Mouse (Mus musculus) liver (tissue): Measurements from ENCODE around the gene Hmx2.
A peak's percentile ranks its signal among the peaks of the same experiment; 100 is the strongest.

ENCODE experiments used
- DNase-seq: peaks from one replicate; pipeline ENCODE4 v3.0.0-alpha.2; 2020; ENCODE audit warnings: mixed read lengths

Hmx2 gene

GRCm38 (mm10) chr7:131548473-131548872 is at the start of gene Hmx2:
TSS of gene Hmx2 (plus strand) at chr7:131548773.
- DNase-seq: no peak

GRCm38 (mm10) chr7:131503739-131504138 is 44.8 kb upstream of the Hmx2 start:
- no peak for DNase-seq

- peak; percentile 80 for DNase-seq
Measured at GRCm38 (mm10) chr7:131539979-131540378, 8.6 kb upstream of the Hmx2 start.

GRCm38 (mm10) chr7:131541184-131542114 is 7.1 kb upstream of the Hmx2 start:
- no peak for DNase-seq

GRCm38 (mm10) chr7:131542115-131542871 is 6.3 kb upstream of the Hmx2 start, which contains the start of gene Hmx3:
TSS of gene Hmx3 (plus strand) at chr7:131542867.
- no peak for DNase-seq

GRCm38 (mm10) chr7:131542872-131543622 is 5.5 kb upstream of the Hmx2 start:
- no peak for DNase-seq

GRCm38 (mm10) chr7:131543623-131544481 is 4.7 kb upstream of the Hmx2 start:
- DNase-seq: no peak

- DNase-seq: no peak
Measured at GRCm38 (mm10) chr7:131544871-131545270, 3.7 kb upstream of the Hmx2 start.

GRCm38 (mm10) chr7:131545701-131546385 is 2.7 kb upstream of the Hmx2 start:
- DNase-seq: no peak

- DNase-seq: no peak
Measured at GRCm38 (mm10) chr7:131546423-131546822, 2.1 kb upstream of the Hmx2 start.

GRCm38 (mm10) chr7:131547481-131547880 is 1.1 kb upstream of the Hmx2 start:
- no peak for DNase-seq

GRCm38 (mm10) chr7:131551471-131551870 is 2.9 kb downstream of the Hmx2 start:
- no peak for DNase-seq

GRCm38 (mm10) chr7:131551931-131552741 is 3.6 kb downstream of the Hmx2 start:
- no peak for DNase-seq

GRCm38 (mm10) chr7:131552781-131553180 is 4.2 kb downstream of the Hmx2 start:
- DNase-seq: no peak

- no peak for DNase-seq
Measured at GRCm38 (mm10) chr7:131553771-131554175, 5.2 kb downstream of the Hmx2 start.

GRCm38 (mm10) chr7:131554341-131555180 is 6.0 kb downstream of the Hmx2 start:
- no peak for DNase-seq

GRCm38 (mm10) chr7:131555301-131556081 is 6.9 kb downstream of the Hmx2 start:
- no peak for DNase-seq

- DNase-seq: no peak
Measured at GRCm38 (mm10) chr7:131556116-131556515, 7.5 kb downstream of the Hmx2 start.
